Mouse (Mus musculus): ENCODE results near the gene Spc25.

Spc25 gene

DNA sequence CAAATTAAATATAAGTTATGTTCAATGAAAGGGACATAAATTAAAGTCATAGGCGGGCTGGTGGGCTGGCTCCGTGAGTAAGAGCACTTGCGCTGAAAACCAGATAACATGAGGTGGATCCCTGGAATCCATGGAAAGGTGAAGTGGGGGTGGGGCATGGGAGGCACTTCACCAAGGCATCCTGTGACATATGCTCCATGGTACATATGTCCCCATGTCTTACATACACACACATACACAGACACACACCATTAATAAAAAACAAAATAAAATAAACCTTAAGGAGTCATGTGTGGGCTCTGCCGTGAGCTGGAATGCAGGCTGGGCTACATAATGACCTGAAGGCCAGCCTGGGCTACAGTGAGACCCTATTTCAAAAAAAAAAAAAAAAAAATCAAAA is 26.3 kb downstream of the Spc25 start:
- DNase-seq (ENCODE audit: low spot score): no peak

DNA sequence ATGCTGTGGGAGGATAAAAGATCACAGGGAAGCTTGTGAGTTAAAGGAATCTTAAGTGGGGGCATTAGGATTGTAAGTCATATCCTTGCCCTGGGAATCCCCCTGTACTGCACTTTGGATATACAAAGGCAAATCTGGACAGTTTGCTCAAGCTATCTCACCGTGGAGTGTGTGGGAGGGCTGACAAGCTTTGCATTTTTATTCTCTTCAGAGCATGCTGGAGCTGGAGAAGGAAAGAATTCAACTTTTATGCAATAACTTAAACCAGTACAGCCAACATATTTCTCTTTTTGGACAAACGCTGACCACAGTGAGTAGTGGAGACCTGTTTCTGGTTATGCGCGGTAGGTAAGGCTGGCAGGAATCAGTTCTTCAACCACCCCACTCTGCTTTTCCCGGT is 30.7 kb downstream of the Spc25 start:
- DNase-seq (ENCODE audit: low spot score): no peak

DNA sequence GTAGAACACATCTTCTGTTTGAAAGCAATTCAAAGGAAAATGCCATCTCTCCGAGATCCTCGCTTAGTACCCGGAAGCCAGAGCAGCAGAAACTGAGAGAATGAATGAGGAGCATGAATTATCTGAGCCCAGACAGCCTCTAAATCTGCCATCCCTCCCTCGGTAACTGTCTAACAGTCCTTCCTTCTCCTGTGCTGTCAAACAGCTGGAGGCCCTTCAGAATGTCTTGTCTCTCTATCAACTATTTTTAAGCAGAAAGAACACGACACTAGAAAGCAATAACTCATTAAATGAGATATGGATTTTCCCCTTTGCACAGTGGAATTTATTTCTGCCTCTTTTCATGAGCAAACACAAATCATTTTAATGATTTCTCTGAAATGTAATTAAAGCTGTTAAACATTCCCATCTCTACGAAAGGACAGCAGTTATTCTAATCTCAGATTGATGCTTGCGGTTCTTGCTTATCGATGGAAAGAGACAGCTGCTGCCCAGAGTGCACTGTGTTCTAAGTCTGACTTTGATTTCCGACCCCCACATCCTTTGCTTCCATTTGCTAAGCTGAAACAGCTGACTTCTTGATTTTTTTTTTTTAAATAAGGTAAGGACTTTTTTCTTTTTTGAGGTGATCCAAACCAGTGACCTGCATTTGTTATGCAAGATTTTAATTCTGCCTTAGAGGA is 35.5 kb downstream of the Spc25 start:
- no peak for DNase-seq (ENCODE audit: low spot score)

DNA sequence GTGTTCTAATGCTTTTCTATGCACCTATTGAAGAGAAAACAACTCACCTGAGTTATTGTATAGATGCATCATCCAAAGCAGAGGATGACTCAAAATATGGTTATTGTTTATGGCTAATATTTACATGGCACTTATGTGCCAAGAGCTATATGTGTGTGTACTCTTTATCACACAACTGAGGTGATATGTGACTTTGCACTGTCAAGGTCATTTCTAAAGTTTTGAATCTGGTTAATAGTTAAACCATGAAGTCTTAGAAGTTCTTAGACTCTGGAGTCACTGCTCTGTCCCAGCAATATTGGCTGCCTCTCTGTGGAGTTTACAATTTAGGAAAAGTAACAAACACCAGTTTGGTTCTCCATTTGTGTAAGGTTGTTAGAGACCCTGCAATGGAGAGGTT is 47.1 kb downstream of the Spc25 start:
- no peak for DNase-seq (ENCODE audit: low spot score)

DNA sequence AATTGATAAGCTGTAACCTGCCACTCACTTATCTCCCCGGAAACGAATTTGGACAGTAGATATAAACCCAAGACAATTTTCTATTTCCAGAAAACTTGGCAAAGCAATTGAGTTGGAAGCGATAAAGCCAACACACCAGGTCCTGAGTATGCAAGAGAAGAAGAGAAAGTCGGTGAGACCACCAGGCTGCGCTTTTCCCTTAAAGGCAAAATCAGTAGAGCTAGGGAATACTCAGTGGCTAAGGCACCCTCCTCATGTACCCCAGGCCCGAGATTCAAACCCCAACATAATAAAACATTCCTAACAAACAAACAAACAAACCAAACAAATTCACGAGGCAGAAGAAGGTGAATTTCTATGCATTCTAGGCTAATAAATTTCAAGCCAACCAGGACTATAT is 49.7 kb downstream of the Spc25 start:
- no peak for DNase-seq (ENCODE audit: low spot score)

DNA sequence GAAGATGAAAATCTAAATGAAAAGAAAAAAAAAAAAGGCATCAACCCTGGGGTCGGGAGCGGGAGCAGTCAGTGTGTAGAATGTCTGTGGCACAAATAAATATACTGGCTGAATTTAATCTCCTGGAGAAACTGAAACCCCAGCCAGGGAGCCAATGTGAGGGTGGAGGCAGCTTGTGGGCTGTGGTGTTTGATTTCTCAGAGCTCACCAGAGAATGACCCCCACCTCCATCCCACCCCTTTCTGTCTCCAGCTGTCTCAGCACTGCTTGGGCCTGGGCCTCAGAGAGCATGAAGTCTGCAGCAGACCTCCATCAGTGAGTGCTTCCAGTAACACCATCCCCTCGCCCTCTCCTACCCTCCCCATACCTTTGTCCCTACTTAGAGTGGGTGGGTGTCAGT is 50.1 kb downstream of the Spc25 start:
- DNase-seq (ENCODE audit: low spot score): no peak

DNA sequence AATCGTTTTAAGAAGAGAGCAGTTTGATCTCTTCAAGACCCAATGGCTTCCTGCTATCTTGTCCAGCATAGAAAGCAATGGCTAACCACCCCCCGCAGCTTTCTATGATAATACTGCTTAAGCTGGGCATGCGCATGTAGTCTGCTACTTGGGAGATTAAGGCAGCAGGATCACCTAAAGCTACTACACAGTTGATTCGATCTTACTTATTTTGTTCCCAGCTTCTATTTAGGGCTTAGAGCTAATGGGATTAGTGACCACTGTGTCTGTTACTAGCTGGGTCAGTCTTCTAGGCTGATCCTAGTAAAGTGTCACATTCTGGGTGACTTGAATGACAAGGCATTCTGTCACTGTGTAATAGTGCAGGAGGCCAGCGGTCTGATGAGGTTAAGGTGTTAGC is 55.2 kb downstream of the Spc25 start:
- no peak for DNase-seq (ENCODE audit: low spot score)

DNA sequence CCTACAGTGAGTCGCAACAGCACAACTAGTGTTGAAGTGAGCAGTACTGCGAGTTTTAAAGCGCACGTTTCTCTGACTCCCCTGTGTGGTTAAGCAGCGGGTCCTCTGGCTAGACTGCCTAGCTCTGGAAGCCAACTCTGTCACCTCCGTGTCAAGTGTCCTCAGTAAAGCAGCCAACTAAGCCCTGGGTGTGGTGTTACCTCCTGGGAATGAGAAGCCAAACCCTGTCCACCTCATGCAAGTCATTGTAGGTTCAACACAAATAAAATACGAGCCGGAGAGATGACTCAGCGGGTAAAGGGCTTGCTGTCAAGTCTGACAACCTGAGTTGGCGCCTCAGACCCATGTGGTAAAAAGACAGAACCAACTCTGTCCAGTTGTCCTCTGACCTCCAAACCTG is 56.8 kb downstream of the Spc25 start:
- DNase-seq (ENCODE audit: low spot score): no peak

DNA sequence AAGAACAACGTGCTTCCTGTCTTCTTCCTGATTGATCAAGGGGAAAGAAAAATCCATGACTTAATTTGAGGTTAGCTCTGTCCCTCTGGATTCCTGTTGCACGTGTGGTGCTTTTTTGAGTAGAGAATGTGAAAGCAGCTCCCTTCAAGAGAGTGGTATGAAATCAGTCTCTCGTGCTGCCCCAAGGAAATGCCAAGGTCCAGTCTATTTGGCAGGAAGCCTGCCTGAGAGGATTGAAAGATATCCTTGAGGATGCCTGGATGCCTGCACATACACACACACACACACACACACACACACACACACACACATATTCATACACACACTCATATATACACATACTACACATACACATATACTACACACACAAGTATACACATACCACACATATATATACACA is 57.3 kb downstream of the Spc25 start:
- no peak for DNase-seq (ENCODE audit: low spot score)

Data from ovary, postnatal 36 days (tissue).